8 mouse cellular contexts compared by ENCODE assay signal in genomic region chr13:3665308-3665723, GRCm38 (mm10). TPM values are rescaled to one million over a fixed set of nuclear protein-coding genes. Genes with fewer than 3 reads are reported as not detected.
DNase-seq lines count a peak whose midpoint lies in the region; ATAC-seq lines count a peak whose summit lies in the region.

No protein-coding gene starts in this region.

- 13% methylated on average over 5 of the region's 5 CpGs for WGBS in intestine, embryonic 16.5 days
- 19% methylated on average over 5 of the region's 5 CpGs for WGBS in midbrain, embryonic 10.5 days

- H3K36me3 ChIP-seq in intestine, embryonic 16.5 days (ENCODE audit: control insufficient read depth, insufficient read depth, low read length): no peaks in the 10 kb centered on the region
- no peaks in the 10 kb centered on the region for H3K36me3 ChIP-seq in midbrain, embryonic 10.5 days

- no peaks in the 10 kb centered on the region for H3K27me3 ChIP-seq in intestine, embryonic 16.5 days (replicated peaks; ENCODE audit: control insufficient read depth, insufficient read depth, low read length)
- H3K27me3 ChIP-seq in midbrain, embryonic 10.5 days (ENCODE audit: low read depth, poor library complexity, severe bottlenecking): no peaks in the 10 kb centered on the region

- no peak overlapping the region for H3K9ac ChIP-seq in intestine, embryonic 16.5 days (ENCODE audit: low read depth, low read length)

- DNase-seq in adrenal gland, adult 8-10 months: peak; percentile 65
- peak; percentile 86 for DNase-seq in embryo, embryonic 9.5 days (ENCODE audit: extremely low spot score)
- peak; percentile 53 to 59 for DNase-seq in left cerebral cortex, postnatal 36 days (ENCODE audit: low spot score in 2 of 2)
- DNase-seq in midbrain, embryonic 10.5 days (ENCODE audit: low spot score): peak; percentile 80
- DNase-seq in right cerebral cortex, postnatal 25 days: peak; percentile 49
- DNase-seq in urinary bladder, postnatal 4 days (ENCODE audit: low spot score in 2 of 2): peak; percentile 49 to 79

- peak overlapping the region; percentile 39 for H3K4me2 ChIP-seq in intestine, embryonic 16.5 days (ENCODE audit: low read depth, low read length)

- H3K27ac ChIP-seq in intestine, embryonic 16.5 days (ENCODE audit: low read length): no peak overlapping the region
- H3K27ac ChIP-seq in midbrain, embryonic 10.5 days (replicated peaks): no peak overlapping the region

- no peak overlapping the region for H3K4me3 ChIP-seq in intestine, embryonic 16.5 days (ENCODE audit: low read length)
- H3K4me3 ChIP-seq in midbrain, embryonic 10.5 days: no peak overlapping the region

- no peaks in the 10 kb centered on the region for H3K9me3 ChIP-seq in intestine, embryonic 16.5 days (ENCODE audit: control insufficient read depth, low read length)
- H3K9me3 ChIP-seq in midbrain, embryonic 10.5 days (replicated peaks): no peaks in the 10 kb centered on the region

- H3K4me1 ChIP-seq in intestine, embryonic 16.5 days (ENCODE audit: control insufficient read depth, insufficient read depth, low read length): peaks cover 8% of the 10 kb centered on the region
- H3K4me1 ChIP-seq in midbrain, embryonic 10.5 days: no peaks in the 10 kb centered on the region

- ATAC-seq in granulocyte monocyte progenitor cell, adult 5-6 weeks (replicated peaks; ENCODE audit: poor library complexity, severe bottlenecking): peak; percentile 92
- ATAC-seq in intestine, embryonic 16.5 days: peak; percentile 64

- intact Hi-C loops in left cerebral cortex, postnatal 36 days (cut with DNase I): loop anchor here (1.0 to 2.0 kb wide), 2 partner anchors 232 to 335 kb away; no protein-coding TSS in a partner anchor

RNA-seq across cellular contexts. Expression of gene Asb13, which starts 31.5 kb away (rescaled TPM):
- total RNA-seq in adrenal gland, adult 8-10 months (2022): 10 to 100 TPM; 13.7 to 22.5 (median 20.0) TPM
- 5.2 and 7.0 TPM in 2 replicates for total RNA-seq in granulocyte monocyte progenitor cell, adult 5-6 weeks (2014; fragmentation: Nextera tagmentation)
- 1.5 and 1.9 TPM in 2 replicates for total RNA-seq in granulocyte monocyte progenitor cell, adult 5-6 weeks (2017)
- 6.8 and 6.9 TPM in 2 replicates for polyA plus RNA-seq in intestine, embryonic 16.5 days (2015; fragmentation: Nextera tagmentation; extraction: Ambion mirVana)
- 10 to 100 TPM; 47.6 to 51.9 TPM for total RNA-seq in left cerebral cortex, postnatal 36 days (2021)
- polyA plus RNA-seq in midbrain, embryonic 10.5 days (2016; fragmentation: Nextera tagmentation; extraction: Ambion mirVana): 15.2 and 16.7 TPM in 2 replicates

RNA-seq across cellular contexts. Expression of gene Fam208b, which starts 54.4 kb away (rescaled TPM):
- 10 to 100 TPM; 23.8 to 31.9 (median 28.3) TPM for total RNA-seq in adrenal gland, adult 8-10 months (2022)
- 44.0 and 52.0 TPM in 2 replicates for total RNA-seq in granulocyte monocyte progenitor cell, adult 5-6 weeks (2014; fragmentation: Nextera tagmentation)
- 31.9 and 34.1 TPM in 2 replicates for total RNA-seq in granulocyte monocyte progenitor cell, adult 5-6 weeks (2017)
- polyA plus RNA-seq in intestine, embryonic 16.5 days (2015; fragmentation: Nextera tagmentation; extraction: Ambion mirVana): 7.2 and 7.3 TPM in 2 replicates
- total RNA-seq in left cerebral cortex, postnatal 36 days (2021): 10 to 100 TPM; 23.2 to 29.2 TPM
- 16.9 and 17.8 TPM in 2 replicates for polyA plus RNA-seq in midbrain, embryonic 10.5 days (2016; fragmentation: Nextera tagmentation; extraction: Ambion mirVana)
